Mouse (Mus musculus) G1E (cell line): Measurements from ENCODE around the gene Tmem86a.

Experiments
- CTCF ChIP-seq: IDR thresholded peaks from 2 replicates; pipeline ENCODE4 v1.5.1; 2012; ENCODE audit warnings: low read depth, low read length, inconsistent platforms, mixed read lengths
- GATA1 ChIP-seq: IDR thresholded peaks from 2 replicates; pipeline ENCODE4 v1.6.1; 2012; ENCODE audit warnings: borderline replicate concordance, low read length, inconsistent platforms, mixed read lengths
- GATA2 ChIP-seq: IDR thresholded peaks from 2 replicates; pipeline ENCODE4 v1.6.1; 2012; ENCODE audit warnings: low read depth, low read length, inconsistent platforms, borderline replicate concordance
- POLR2AphosphoS5 ChIP-seq: IDR thresholded peaks from 2 replicates; pipeline ENCODE4 v1.6.1; 2012; ENCODE audit warnings: low read depth, low read length, inconsistent platforms; ENCODE audit not compliant: insufficient replicate concordance
- TAL1 ChIP-seq: conservative IDR thresholded peaks from 2 replicates; pipeline ENCODE4 v1.6.1; 2012; ENCODE audit warnings: low read depth, low read length, inconsistent platforms, mixed read lengths

DNA sequence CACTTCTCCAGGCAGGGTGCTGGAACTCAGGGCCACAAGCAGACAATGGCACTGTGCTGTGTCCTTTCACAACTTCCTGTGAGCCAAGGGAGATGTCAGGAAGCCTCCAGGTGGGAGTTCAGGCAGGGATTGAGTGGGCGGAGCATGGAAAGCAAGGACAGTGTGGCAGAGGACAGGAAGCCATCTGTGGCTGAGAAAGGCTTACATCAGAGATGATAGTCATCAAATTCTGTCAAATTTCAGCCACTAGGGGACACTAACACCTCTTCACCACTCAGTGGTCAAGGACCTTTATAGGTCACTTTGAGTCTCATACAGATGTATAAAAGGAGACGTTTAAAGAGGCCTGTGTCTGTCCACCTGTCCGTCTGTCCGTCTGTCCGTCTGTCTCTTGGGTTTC lies 22.1 kb downstream of the Tmem86a start:
- no peak for TF ChIP-seq CTCF
- TF ChIP-seq TAL1: no peak
- no peak for TF ChIP-seq GATA1
- no peak for TF ChIP-seq POLR2AphosphoS5
- TF ChIP-seq GATA2: no peak
